Mouse (Mus musculus) MEL (cell line): ENCODE results near the gene Cfap100. TPM values are rescaled to one million over a fixed set of nuclear protein-coding genes. Genes with fewer than 3 reads are reported as not detected.

Experiments
- DNase-seq: peaks from one replicate; pipeline ENCODE4 v3.0.0; 2011; ENCODE audit warnings: low read depth, low spot score
- H3K27ac ChIP-seq: 2 replicates; pipeline ENCODE4 v1.5.1; 2012; ENCODE audit warnings: low read depth, mild to moderate bottlenecking, control low read depth, low read length, moderate library complexity; ENCODE audit not compliant: control insufficient read depth
- H3K27me3 ChIP-seq, 2 experiments: fragments of 150-350 bp in 1 of 2; sonication (generic) in 1 of 2; 2 replicates each; pipeline ENCODE4 v1.6.1; 2012; ENCODE audit warnings: low read length in 2 of 2, mild to moderate bottlenecking in 2 of 2, improper control_type of control experiment in 1 of 2, moderate library complexity in 1 of 2; ENCODE audit not compliant: insufficient read depth in 2 of 2, control insufficient read depth in 1 of 2
- H3K36me3 ChIP-seq, 2 experiments: 2 replicates each; pipeline ENCODE4 v1.6.1; 2012 to 2014; ENCODE audit warnings: low read length in 2 of 2, improper control_type of control experiment in 1 of 2, inconsistent platforms in 1 of 2, mild to moderate bottlenecking in 1 of 2; ENCODE audit not compliant: insufficient read depth in 2 of 2, control insufficient read depth in 1 of 2
- H3K4me1 ChIP-seq, 2 experiments: fragments of 150-350 bp in 1 of 2; sonication (generic) in 1 of 2; 2 replicates each; pipeline ENCODE4 v1.6.1; 2012; ENCODE audit warnings: low read length in 2 of 2, improper control_type of control experiment in 1 of 2, mild to moderate bottlenecking in 1 of 2; ENCODE audit not compliant: insufficient read depth in 2 of 2, control insufficient read depth in 1 of 2
- H3K4me3 ChIP-seq, 2 experiments: fragments of 150-350 bp in 1 of 2; sonication (generic) in 1 of 2; 2 replicates each; pipeline ENCODE4 v1.5.1; 2012; ENCODE audit warnings: low read depth in 2 of 2, low read length in 2 of 2, mild to moderate bottlenecking in 2 of 2, moderate library complexity in 2 of 2, control low read depth in 1 of 2, improper control_type of control experiment in 1 of 2; ENCODE audit not compliant: control insufficient read depth in 1 of 2, insufficient read depth in 1 of 2
- H3K79me2 ChIP-seq: 2 replicates; pipeline ENCODE4 v1.6.1; 2012; ENCODE audit warnings: mild to moderate bottlenecking, low read length, moderate library complexity; ENCODE audit not compliant: control insufficient read depth, poor library complexity, insufficient read depth
- H3K9ac ChIP-seq: 2 replicates; pipeline ENCODE4 v1.6.1; 2012; ENCODE audit warnings: low read depth, mild to moderate bottlenecking, control low read depth, low read length, moderate library complexity; ENCODE audit not compliant: control insufficient read depth, poor library complexity, severe bottlenecking
- H3K9me3 ChIP-seq: fragments of 150-350 bp; sonication (generic); replicated peaks from 2 replicates; pipeline ENCODE4 v1.6.1; 2012; ENCODE audit warnings: mild to moderate bottlenecking, low read length, improper control_type of control experiment, moderate library complexity; ENCODE audit not compliant: insufficient read depth
- BHLHE40 ChIP-seq: IDR thresholded peaks from 2 replicates; pipeline ENCODE4 v1.6.1; 2012; ENCODE audit warnings: low read depth, mild to moderate bottlenecking, inconsistent platforms, low read length, improper control_type of control experiment, borderline replicate concordance
- CHD2 ChIP-seq: IDR thresholded peaks from 2 replicates; pipeline ENCODE4 v1.6.1; 2011; ENCODE audit warnings: low read length, improper control_type of control experiment
- E2F4 ChIP-seq: IDR thresholded peaks from 2 replicates; pipeline ENCODE4 v1.6.1; 2011; ENCODE audit warnings: low read depth, low read length, improper control_type of control experiment, borderline replicate concordance
- ELF1 ChIP-seq: IDR thresholded peaks from 2 replicates; pipeline ENCODE4 v1.6.1; 2014; ENCODE audit warnings: low read depth, mild to moderate bottlenecking, inconsistent platforms, low read length, improper control_type of control experiment, moderate library complexity
- GABPA ChIP-seq: IDR thresholded peaks from 2 replicates; pipeline ENCODE4 v1.6.1; 2012; ENCODE audit warnings: low read depth, mild to moderate bottlenecking, inconsistent platforms, low read length, improper control_type of control experiment, moderate library complexity
- GATA1 ChIP-seq: IDR thresholded peaks from 2 replicates; pipeline ENCODE4 v1.6.1; 2011; ENCODE audit warnings: low read depth, low read length, improper control_type of control experiment
- MAZ ChIP-seq: IDR thresholded peaks from 2 replicates; pipeline ENCODE4 v1.6.1; 2012; ENCODE audit warnings: low read depth, mild to moderate bottlenecking, inconsistent platforms, low read length, improper control_type of control experiment
- NRF1 ChIP-seq: IDR thresholded peaks from 2 replicates; pipeline ENCODE4 v1.6.1; 2014; ENCODE audit warnings: low read depth, mild to moderate bottlenecking, inconsistent platforms, low read length, improper control_type of control experiment, moderate library complexity; ENCODE audit not compliant: poor library complexity, insufficient read depth, severe bottlenecking
- TBP ChIP-seq: IDR thresholded peaks from 2 replicates; pipeline ENCODE4 v1.8.0; 2011; ENCODE audit warnings: low read depth, low read length, improper control_type of control experiment
- USF2 ChIP-seq, 2 experiments: IDR thresholded peaks; 2 replicates each; pipeline ENCODE4 v1.6.1; 2011 to 2012; ENCODE audit warnings: improper control_type of control experiment in 2 of 2, low read length in 2 of 2, borderline replicate concordance in 1 of 2, inconsistent platforms in 1 of 2, low read depth in 1 of 2, mild to moderate bottlenecking in 1 of 2; ENCODE audit not compliant: insufficient read depth in 1 of 2
- ZC3H11A ChIP-seq: IDR thresholded peaks from 2 replicates; pipeline ENCODE4 v1.6.1; 2012; ENCODE audit warnings: low read depth, mild to moderate bottlenecking, inconsistent platforms, low read length, improper control_type of control experiment
- ZNF384 ChIP-seq: IDR thresholded peaks from 2 replicates; pipeline ENCODE4 v1.6.1; 2012; ENCODE audit warnings: low read depth, mild to moderate bottlenecking, inconsistent platforms, low read length, improper control_type of control experiment
- polyA plus RNA-seq, 2 experiments: library from polyadenylated mRNA; stranded (reverse) in 1 of 2; unstranded in 1 of 2; fragments of >175 nt in 1 of 2; fragments of >200 nt in 1 of 2; gene quantifications; 2 replicates each; pipeline versions ENCODE4 v1.2.1 to v1.2.4; 2012; ENCODE audit warnings: low replicate concordance in 2 of 2, low read depth in 1 of 2; ENCODE audit not compliant: insufficient read length in 2 of 2, insufficient read depth in 1 of 2, missing spikeins in 1 of 2
- total RNA-seq: library from RNA; depleted of rRNA; stranded (reverse); fragments of 300-350 nt; gene quantifications from 2 replicates; pipeline ENCODE4 v1.2.3, GENCODE M21; 2012

The Cfap100 gene
- total and polyA plus RNA-seq, 3 experiments = 0.19 TPM; not detected in 2

- no peaks in the 10 kb centered on the region; a peak in 1 of 4 replicates for H3K27me3 ChIP-seq
- no peaks in the 10 kb centered on the region for H3K36me3 ChIP-seq
- H3K9ac ChIP-seq = no peak overlapping the region
- no peaks in the 10 kb centered on the region for H3K79me2 ChIP-seq
- H3K4me1 ChIP-seq = no peaks in the 10 kb centered on the region
- TF ChIP-seq TBP (no peak), ZNF384 (no peak), CHD2 (no peak), E2F4 (no peak), NRF1 (no peak), MAZ (no peak), BHLHE40 (no peak), USF2 (IDR thresholded peaks at IDR 0.05; ENCODE audit: borderline replicate concordance in 1 of 2, insufficient read depth in 1 of 2, low read depth in 1 of 2, low read length in 2 of 2) (no peak)
- TF ChIP-seq, all 39 proteins: peak for 0
- Histone ChIP-seq H3K9me3 (no peaks in the 10 kb centered on the region), H3K27ac (no peak overlapping the region), H3K4me3 (no peak overlapping the region)
- DNase-seq = no peak
Measured at GRCm38 (mm10) chr6:90470255-90470654, 41.7 kb upstream of the Cfap100 start.

GRCm38 (mm10) chr6:90469041-90469440, 40.4 kb upstream of the Cfap100 start:
- Histone ChIP-seq H3K27ac (no peak overlapping the region), H3K79me2 (no peaks in the 10 kb centered on the region), H3K4me1 (no peaks in the 10 kb centered on the region), H3K9ac (no peak overlapping the region), H3K36me3 (no peaks in the 10 kb centered on the region), H3K27me3 (no peaks in the 10 kb centered on the region; a peak in 1 of 4 replicates), H3K4me3 (no peak overlapping the region), H3K9me3 (no peaks in the 10 kb centered on the region)
- DNase-seq = no peak
- no peak for TF ChIP-seq ZC3H11A
- no peak for TF ChIP-seq E2F4
- TF ChIP-seq ELF1 = no peak
- no peak for TF ChIP-seq ZNF384
- no peak for TF ChIP-seq GABPA

- Histone ChIP-seq H3K4me3 (no peak overlapping the region), H3K4me1 (no peaks in the 10 kb centered on the region), H3K79me2 (no peaks in the 10 kb centered on the region), H3K36me3 (no peaks in the 10 kb centered on the region), H3K9ac (no peak overlapping the region), H3K27ac (no peak overlapping the region)
- DNase-seq = no peak
- TF ChIP-seq TBP (no peak), GATA1 (no peak), ELF1 (no peak)
- TF ChIP-seq, all 39 proteins: peak for 0
- no peaks in the 10 kb centered on the region; a peak in 1 of 4 replicates for H3K27me3 ChIP-seq
- H3K9me3 ChIP-seq = no peaks in the 10 kb centered on the region
Measured at GRCm38 (mm10) chr6:90468216-90468615, 39.6 kb upstream of the Cfap100 start.
